Mouse (Mus musculus): Measurements from ENCODE around the gene Cfap65.
A peak's percentile ranks its signal among the peaks of the same experiment; 100 is the strongest.

The Cfap65 gene

GRCm38 (mm10) chr1:74935402-74935801, at the start of gene Cfap65:
TSS of gene Cfap65 (minus strand) at chr1:74935599.
- DNase-seq (ENCODE audit: low spot score): peak; percentile 39

DNA sequence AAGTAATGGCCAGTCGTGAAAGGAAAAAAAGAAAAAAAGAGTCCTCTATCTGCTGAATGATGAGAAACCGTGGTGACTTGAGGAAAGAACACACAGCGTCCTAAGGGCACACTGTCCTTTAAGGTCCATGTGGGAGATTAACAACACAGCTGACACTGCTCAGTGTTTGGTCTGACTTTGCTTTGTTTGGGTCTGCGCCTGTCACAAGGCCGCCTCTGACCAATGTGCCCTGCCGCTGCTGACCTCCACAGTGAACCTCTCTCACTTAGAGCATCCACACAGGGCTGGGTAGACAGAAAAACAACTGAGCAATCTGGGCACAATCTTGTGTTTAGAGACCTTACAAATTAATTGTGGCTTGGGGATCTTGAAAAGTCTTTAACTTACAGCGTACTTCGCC, 41.6 kb upstream of the Cfap65 start:
- peak; percentile 69 for DNase-seq (ENCODE audit: low spot score)

DNA sequence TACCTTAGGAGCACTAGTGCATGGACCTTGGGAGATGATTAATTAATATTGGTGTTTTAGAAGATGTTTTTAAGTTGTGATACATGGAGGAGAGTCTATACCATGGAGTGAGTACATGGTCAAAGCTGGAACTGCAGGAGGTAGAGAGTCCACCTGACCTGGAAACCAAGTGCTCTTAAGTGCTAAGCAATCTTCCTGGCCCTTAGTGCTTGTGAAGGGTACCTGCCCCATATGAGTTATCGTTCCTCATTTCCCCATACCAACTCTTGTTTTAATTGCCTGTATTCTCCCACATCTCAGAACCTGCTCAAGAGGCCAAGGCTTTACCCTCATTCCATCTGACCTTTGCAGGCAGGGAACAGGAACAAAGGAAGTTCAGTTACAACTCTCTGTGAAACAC, 40.5 kb upstream of the Cfap65 start:
- no peak for DNase-seq (ENCODE audit: low spot score)

GRCm38 (mm10) chr1:74973590-74973989, 38.2 kb upstream of the Cfap65 start:
- DNase-seq (ENCODE audit: low spot score): no peak

GRCm38 (mm10) chr1:74971353-74972050, 36.1 kb upstream of the Cfap65 start:
- peak; percentile 15 for DNase-seq (ENCODE audit: low spot score)

DNA sequence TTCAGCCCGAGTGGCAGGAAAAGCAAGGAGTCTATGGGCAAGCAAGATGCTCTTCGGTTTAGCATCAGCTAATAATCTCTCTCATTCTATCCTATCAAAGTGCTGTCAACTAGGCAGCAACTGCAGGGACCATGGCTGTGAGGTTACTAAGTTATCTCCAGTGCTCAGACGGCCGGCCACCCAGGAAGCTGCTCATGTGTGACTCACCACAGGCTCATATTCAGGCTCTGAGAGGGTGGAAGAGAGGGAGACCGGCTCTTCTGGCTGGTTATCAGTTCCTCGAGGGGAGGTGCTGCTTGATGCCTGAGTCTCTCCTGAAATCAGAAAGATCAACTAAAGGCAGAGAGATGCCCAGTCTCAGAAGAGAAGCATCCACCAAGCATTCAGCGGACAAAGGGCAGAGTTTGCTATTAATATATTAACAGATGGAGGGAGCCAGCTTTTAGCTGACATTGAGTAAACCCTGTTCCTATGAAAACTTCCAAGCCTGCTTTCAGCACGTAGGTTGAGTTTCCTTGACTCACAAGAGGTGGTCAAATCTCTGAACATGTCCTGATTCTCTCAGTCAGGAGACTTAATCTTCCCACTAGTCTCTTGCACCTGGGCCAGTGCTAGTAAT, 32.7 kb upstream of the Cfap65 start:
- no peak for DNase-seq (ENCODE audit: low spot score)

- peak; percentile 81 for DNase-seq (ENCODE audit: low spot score)
Measured at GRCm38 (mm10) chr1:74964494-74965215, 29.3 kb upstream of the Cfap65 start.

GRCm38 (mm10) chr1:74962853-74963227, 27.4 kb upstream of the Cfap65 start:
- DNase-seq (ENCODE audit: low spot score): no peak

DNA sequence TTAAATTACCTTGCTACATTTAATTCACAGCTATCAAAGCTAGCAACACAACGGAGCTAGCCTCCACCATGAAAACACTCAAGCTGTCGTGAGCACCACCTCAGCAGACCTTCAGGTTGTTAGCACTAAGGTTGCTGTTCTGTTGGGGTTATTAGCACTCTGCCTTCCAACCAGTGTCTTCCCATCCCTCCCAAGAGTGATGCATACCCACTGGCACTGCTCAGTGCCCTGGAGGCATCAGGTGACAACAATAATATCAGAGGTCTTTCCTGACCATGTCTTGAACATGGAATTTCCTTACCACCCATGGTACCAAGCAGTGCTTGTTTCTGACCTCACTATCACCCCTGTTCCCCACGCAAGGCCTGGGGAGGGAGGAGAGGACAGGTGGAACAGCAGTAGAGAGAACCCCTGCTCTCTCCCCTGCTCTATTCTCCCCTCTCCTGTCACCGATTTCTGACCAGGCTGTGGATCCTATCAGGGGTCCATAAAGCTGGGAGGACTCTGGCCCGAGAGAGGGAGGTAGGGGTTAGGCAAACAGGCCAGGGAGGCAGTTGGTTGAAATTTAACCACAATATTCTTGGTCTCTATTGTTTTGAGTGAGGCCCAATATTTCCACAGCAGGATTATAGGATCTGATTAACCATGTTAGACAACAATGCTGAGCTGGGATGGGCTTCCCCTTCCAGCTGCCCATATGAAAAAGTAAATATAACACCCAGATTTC, 26.9 kb upstream of the Cfap65 start:
- no peak for DNase-seq (ENCODE audit: low spot score)

DNA sequence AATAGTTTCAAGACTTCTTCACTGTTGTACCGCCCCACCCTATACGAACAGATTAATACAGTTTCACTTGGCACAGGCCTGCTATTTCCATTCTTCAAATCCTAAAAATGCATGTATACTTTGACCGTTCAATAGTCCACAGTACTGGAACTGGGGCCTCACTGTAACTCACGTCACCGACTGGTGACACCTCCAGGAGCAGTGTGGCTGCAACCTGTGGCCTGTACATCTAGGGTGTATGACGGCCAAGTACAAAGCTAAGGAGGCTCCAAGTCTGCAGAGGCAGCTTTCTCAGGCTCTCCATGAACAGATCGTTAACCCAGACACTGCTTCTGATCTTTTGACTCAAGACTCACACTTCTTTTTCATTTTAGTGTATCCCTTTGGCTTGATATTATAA, 26.3 kb upstream of the Cfap65 start:
- no peak for DNase-seq (ENCODE audit: low spot score)

- no peak for DNase-seq (ENCODE audit: low spot score)
Measured at GRCm38 (mm10) chr1:74960059-74960458, 24.7 kb upstream of the Cfap65 start.

DNA sequence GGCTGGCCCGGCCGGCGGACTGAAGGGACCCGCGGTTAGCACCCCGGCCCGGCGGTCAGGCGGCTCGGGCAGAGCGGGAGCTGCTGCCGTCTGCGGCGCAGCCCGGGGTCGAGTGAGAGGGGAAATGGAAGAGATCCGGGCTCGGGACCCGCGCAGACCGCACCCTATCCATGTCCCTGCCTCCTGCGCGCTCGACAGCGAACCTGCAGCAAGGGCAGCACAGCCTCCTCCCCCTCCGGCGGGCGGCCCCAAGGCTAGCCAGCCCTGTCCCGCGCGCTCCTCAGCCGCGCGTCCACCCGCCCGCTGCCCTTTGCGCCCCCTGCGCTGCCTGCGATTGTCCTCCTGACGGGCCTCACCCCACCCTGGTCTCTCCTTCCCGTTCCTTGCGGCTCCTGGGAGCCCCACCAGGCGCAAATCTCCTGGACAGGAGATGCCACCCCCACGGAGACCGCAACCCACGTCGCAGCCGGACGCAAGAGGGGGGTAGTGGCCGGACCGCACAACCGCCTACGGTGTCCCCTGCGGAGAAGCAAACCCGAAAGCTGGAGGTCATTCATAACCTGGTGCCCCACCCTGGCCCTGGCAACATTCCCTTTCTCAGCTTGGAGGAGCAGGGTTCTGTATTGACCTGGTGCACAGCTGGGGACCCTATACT, 16.3 kb upstream of the Cfap65 start, which contains the start of gene Ihh:
Ihh (minus strand) TSS at position 117 of the 655 bp plus-strand sequence.
- peak; percentile 68 for DNase-seq (ENCODE audit: low spot score)

DNA sequence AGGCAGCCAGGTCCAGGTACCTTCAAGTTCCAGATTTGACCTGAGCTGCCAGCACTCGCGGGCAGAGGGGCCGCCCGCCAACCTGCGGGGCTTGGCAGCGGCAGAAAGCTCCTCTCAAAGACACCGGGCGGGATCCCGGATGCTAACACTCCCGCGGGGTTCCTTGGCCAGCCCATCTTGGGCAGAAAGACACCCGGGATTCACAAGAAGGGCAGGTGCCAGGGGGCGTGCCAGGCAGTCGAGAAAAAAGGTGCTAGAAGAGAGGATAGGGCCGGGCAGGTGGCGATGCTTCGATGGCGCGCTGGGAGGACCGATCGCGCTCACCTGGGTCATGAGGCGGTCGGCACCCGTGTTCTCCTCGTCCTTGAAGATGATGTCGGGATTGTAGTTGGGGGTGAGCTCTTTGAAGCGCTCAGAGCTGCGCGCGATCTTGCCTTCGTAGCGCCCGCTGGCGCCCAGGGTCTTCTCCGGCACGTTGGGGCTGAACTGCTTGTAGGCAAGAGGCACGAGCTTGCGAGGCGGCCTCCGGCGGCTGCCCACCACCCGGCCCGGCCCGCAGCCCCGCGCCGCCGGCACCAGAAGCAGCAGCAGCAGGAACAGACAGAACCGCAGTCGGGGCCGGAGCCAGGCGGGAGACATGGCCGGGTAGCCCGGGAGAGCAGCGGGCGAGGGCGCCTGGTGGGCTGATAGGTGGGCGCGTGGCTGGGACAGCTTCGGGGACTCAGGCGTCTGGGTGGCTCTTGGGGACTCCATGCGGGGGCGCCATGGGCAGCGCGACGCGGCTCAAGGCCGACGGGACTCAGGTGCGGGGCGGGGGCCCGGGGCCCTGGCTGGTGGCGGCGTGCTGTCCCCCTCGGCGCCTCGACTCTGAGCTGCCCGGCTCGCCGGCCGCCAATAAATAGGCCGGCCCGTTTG, 15.4 kb upstream of the Cfap65 start:
- peak; percentile 24 for DNase-seq (ENCODE audit: low spot score)

DNA sequence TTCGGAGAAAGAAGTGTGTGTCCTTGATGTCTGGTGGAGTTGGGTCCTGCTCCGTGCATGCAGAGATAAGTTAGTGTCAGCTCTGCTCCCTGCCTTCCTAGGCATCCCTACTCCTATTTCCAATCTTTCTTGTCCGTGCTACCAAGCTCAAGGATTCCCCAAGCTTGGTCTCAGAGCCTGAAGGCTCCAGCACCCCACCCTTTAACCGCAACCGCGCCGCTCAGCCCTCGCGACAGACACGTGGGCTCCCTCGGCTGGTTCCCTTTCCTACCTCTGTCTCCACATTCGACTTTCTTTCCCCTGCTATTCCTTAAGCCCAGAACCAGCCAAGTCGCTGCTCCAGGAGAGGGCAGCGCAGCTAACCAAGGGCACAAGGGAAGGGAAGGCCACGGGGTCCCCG, 14.7 kb upstream of the Cfap65 start:
- DNase-seq (ENCODE audit: low spot score): no peak

GRCm38 (mm10) chr1:74949666-74950050, 14.3 kb upstream of the Cfap65 start:
- peak; percentile 60 for DNase-seq (ENCODE audit: low spot score)

GRCm38 (mm10) chr1:74948784-74949665, 13.6 kb upstream of the Cfap65 start:
- peak; percentile 74 for DNase-seq (ENCODE audit: low spot score)

GRCm38 (mm10) chr1:74947986-74948670, 12.7 kb upstream of the Cfap65 start:
- DNase-seq (ENCODE audit: low spot score): peak; percentile 26

GRCm38 (mm10) chr1:74941651-74942360, 6.4 kb upstream of the Cfap65 start:
- DNase-seq (ENCODE audit: low spot score): no peak

DNA sequence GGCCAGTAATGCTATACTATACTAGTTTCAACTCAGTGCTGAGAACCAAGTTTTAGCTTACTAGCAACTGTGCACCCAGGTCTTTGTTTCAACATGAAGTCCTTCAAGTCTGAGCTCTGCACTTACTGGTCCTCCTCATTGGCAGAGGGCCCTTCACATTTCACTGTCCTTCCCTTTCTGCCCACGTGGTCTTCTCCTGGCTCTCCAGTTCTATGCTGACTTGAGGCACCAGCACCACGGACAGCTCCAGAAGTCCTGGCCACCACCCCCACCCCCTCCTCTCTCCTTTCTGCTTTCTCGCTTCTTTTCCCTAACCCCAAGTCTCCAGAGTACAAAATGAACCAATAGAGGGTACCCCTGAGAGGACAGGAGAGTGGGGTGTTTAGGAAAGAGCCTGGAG, 4.4 kb upstream of the Cfap65 start:
- no peak for DNase-seq (ENCODE audit: low spot score)

Measured in ovary, postnatal 36 days (tissue).